Mouse (Mus musculus): Measurements from ENCODE around the gene Ifnab. TPM values are rescaled to one million over a fixed set of nuclear protein-coding genes. Genes with fewer than 3 reads are reported as not detected.
A peak's percentile ranks its signal among the peaks of the same experiment; 100 is the strongest.

The Ifnab gene
- total RNA-seq, 1 experiment from 2014 or later, result not detected

DNA sequence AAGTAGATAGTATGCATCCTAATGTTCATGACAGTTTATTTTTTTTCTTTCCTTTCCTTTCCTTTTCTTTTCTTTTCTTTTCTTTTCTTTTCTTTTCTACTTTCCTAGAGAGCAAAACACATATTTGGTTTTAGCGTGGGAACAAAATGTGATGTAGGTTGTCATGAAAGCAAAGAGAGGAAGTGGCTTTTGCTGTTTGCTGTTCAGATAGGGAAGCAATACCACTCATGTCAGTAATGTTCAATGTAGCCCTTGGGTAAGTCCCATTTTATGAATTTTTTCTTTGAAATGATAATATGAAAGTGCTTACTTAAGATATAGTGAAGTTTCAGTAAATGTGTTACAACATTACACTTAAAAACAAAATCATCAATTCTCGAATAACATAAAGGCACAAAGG, 2.2 kb upstream of the Ifnab start:
- ATAC-seq (replicated peaks in 1 of 2; ENCODE audit: insufficient read depth in 1 of 2, low FRiP score in 2 of 2, low TSS enrichment in 1 of 2, low read depth in 1 of 2, poor library complexity in 2 of 2, severe bottlenecking in 2 of 2), result peak; percentile 58 to 65; a peak in 3 of 4 replicates

DNA sequence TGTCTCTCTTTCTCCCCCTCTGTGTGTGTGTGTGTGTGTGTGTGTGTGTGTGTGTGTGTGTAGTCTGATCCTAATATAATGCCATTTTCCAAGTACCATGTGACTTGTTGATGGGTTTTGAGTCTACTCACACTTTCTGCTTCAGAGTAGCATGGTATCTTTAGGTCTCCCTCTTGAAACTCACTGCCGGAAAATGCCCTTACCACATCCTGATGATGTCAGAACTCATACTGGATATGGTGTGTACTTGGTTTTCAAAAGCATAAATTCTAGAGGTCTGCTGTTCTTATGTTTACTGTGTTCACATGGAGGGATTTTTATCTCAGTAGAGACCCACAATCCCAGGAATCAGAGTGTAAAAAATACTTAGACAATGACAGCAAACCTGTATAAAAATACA, 1.4 kb upstream of the Ifnab start:
- peak; percentile 43 to 55; a peak in 3 of 4 replicates for ATAC-seq (replicated peaks in 1 of 2; ENCODE audit: insufficient read depth in 1 of 2, low FRiP score in 2 of 2, low TSS enrichment in 1 of 2, low read depth in 1 of 2, poor library complexity in 2 of 2, severe bottlenecking in 2 of 2)

DNA sequence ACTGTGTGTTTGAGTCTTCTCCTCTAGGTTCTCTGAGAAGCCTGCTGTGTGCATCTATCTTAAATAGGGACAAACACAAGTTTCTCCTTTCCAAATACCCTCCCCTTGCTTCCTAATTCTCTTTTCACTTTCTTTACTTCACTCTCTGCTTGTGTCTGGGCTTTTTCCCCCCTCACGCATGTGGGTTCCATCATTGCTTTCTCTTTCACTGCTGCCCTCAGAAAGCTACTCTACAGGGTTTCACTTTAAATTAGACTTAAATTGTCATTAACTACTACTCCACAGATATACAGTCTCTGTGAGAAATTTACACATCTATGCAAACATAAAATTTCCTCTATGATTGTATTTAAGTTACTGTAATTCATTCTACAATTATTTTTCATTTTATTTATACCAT, 7.3 kb downstream of the Ifnab start, which contains the start of gene Ifna2:
TSS of gene Ifna2 (minus strand) at position 101 of the 400 bp plus-strand sequence.
- ATAC-seq (replicated peaks in 1 of 2; ENCODE audit: insufficient read depth in 1 of 2, low FRiP score in 2 of 2, low TSS enrichment in 1 of 2, low read depth in 1 of 2, poor library complexity in 2 of 2, severe bottlenecking in 2 of 2), result no peak; a peak in 1 of 4 replicates

DNA sequence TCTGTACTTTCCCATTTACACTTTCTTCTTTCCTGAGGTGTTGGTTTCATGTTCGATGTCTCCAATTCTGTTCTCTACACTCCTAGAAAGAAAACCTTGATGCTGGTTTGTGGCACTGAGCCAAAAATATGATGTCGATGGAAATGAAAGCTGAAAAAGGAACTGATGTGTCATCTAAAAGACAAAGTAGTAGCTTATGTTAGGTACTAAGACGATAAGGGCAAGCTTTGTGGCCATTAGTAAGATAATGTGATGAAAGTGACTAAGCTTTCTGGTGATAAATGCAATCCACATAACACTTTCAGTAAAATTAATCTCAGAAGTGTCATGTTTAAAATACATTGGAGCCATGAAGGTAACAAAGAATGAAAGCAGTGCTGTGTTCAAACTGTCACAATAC, 9.8 kb downstream of the Ifnab start:
- ATAC-seq (replicated peaks in 1 of 2; ENCODE audit: insufficient read depth in 1 of 2, low FRiP score in 2 of 2, low TSS enrichment in 1 of 2, low read depth in 1 of 2, poor library complexity in 2 of 2, severe bottlenecking in 2 of 2), result no peak

DNA sequence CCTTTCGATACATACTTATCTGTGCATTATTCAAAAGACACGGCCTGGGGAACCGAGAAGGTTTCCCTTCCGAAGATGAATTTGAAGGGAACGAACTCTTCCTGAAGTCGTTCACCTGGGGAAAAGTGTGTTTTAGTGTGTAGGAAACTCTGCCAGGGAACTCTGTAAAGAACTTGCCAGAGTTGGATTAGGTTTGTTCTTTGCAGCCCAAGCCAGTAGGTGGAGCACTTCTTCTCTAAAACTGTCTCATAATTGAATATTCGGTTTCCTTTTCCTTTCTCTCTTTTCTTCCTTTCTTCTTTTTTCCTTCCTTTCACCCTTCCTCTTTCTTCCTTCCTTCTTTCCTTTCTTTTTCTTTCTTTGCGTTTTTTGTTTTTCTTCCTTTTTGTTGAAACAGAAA, 10.8 kb downstream of the Ifnab start:
- peak in 1 of 2 experiments; percentile 45; a peak in 1 of 4 replicates for ATAC-seq (replicated peaks in 1 of 2; ENCODE audit: insufficient read depth in 1 of 2, low FRiP score in 2 of 2, low TSS enrichment in 1 of 2, low read depth in 1 of 2, poor library complexity in 2 of 2, severe bottlenecking in 2 of 2)

DNA sequence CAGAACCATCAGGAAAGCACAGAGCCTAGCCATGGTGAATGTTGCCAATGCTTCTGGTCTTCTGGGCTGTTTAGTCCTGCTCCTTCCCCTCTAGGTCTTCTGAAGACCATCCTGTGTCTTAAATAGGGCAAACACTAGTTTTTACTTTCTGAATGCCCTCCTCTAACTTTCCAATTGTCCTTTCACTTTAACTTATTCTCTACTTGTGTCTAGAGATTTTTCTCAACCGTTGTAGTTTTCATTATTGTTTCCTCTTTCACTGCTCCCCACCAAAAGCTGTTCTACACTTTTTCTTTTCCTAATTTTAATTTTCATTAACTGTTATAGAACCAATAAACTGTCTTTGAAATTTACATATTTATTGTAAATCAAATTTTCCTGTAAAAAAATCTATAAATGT, 14.3 kb downstream of the Ifnab start, which contains the start of gene Ifna16:
TSS of gene Ifna16 (minus strand) at position 101 of the 400 bp plus-strand sequence.
- no peak for ATAC-seq (replicated peaks in 1 of 2; ENCODE audit: insufficient read depth in 1 of 2, low FRiP score in 2 of 2, low TSS enrichment in 1 of 2, low read depth in 1 of 2, poor library complexity in 2 of 2, severe bottlenecking in 2 of 2)

DNA sequence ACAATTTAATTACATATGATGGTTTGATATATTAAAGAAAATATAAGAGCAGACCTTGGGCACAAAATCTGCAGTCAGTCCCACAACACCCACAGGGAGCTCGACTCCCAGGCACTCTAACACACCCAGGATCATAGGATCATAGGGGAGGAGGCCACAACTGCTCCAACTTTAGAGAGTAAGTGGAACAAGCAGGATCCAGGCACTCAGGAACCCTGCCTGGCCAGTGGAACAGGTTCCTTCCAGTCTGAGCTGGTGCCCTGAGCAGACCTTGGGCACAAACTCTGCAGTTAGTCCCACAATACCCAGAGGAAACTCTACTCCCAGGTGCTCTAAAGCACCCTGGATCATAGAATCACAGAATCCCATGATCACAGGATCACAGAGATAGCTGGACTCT, 35.7 kb downstream of the Ifnab start:
- no peak for ATAC-seq (replicated peaks in 1 of 2; ENCODE audit: insufficient read depth in 1 of 2, low FRiP score in 2 of 2, low TSS enrichment in 1 of 2, low read depth in 1 of 2, poor library complexity in 2 of 2, severe bottlenecking in 2 of 2)

DNA sequence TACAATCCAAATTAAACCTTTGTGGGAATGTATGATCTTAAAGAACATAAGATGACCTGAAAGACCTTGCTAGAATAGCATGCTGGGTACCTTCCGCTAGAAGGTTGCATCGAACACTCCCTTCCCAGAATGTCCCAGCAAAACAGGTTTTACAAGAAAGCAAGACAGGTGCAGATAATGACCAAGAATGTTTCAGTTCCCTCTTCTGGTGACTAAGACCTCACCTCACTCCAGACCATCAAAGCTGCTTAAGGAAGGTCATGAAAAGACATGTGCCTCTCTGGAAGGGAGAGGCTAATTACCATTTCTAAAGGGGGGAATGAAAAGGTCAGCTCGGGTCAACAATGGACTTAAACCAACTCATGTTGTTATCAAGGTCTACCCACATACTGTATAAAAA, 37.5 kb downstream of the Ifnab start:
- no peak for ATAC-seq (replicated peaks in 1 of 2; ENCODE audit: insufficient read depth in 1 of 2, low FRiP score in 2 of 2, low TSS enrichment in 1 of 2, low read depth in 1 of 2, poor library complexity in 2 of 2, severe bottlenecking in 2 of 2)

DNA sequence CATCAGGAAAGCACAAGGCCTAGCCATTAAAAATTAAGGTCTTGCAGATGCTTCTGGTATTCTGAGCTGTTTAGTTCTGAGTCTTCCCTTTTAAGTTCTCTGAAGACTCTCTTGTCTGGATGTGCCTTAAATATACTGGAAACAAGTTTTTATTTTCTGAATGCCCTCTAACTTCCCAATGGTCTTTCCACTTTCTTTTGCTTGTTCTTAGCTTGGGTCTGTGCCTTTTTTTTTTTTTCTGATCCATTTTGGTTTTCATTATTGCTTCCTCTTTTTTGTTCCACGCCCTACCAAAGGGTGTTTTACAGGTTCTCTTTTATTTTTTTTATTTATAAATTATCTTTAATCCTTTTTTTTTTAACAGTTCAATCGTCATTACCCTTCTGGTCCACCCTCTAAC, 46.8 kb downstream of the Ifnab start, which contains the start of gene Ifna13:
TSS of gene Ifna13 (minus strand) at position 101 of the 400 bp plus-strand sequence.
- no peak for ATAC-seq (replicated peaks in 1 of 2; ENCODE audit: insufficient read depth in 1 of 2, low FRiP score in 2 of 2, low TSS enrichment in 1 of 2, low read depth in 1 of 2, poor library complexity in 2 of 2, severe bottlenecking in 2 of 2)

DNA sequence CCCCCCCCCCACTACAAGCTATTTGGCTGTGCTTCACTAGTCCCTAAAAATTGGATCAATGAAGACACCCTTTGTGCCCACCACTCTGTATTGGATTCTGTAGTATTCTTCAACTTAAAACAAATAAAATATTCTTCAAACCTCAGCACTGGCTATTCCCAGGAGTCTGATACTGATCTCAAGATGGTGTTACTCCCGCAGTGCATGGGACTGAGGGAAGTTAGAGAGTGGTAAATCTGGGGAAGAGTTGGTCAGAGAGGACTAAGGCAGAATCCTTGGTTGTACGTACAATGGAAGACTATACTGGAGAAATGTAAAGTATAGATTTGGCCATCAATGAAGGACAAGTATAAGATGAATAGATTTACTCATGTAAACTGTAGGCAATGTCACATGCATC, 48.6 kb downstream of the Ifnab start:
- ATAC-seq (replicated peaks in 1 of 2; ENCODE audit: insufficient read depth in 1 of 2, low FRiP score in 2 of 2, low TSS enrichment in 1 of 2, low read depth in 1 of 2, poor library complexity in 2 of 2, severe bottlenecking in 2 of 2), result no peak

DNA sequence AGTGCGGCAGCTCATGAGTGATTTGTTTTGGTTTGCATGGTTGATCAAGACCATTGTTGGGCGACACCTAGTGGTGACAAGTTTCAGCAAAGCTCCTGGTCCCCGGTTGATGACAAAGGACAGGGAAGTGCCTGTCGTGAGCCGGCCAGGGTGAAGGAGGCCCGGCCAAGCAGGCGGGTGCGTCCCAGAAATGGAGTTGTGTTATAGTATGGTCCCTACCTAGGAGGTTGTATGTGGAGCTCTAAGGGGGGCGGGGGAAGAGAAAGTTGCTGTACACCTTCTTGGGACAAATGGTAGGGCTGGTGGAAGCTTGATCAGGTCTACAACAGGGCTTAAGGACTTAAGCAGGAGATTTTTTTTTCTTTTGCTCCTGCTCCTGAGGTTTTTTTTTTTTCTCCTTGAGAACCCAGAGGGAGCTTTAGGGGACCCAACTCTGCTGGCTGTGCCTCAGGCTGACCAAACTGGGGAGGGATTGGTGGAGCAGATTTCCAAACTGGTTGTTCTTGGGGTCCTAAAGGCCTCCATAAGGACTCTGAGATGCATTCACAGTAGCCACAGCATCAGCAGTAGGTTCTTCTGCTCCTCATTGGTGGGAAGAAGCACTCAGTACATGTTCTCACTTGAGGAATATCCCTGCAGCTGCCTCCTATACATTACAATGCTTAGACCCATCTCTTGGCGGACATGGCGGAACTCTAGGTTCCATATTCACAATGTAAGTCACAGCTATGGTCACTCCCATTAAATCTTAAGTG, 49.9 kb downstream of the Ifnab start:
- peak; percentile 96 to 98 for ATAC-seq (replicated peaks in 1 of 2; ENCODE audit: insufficient read depth in 1 of 2, low FRiP score in 2 of 2, low TSS enrichment in 1 of 2, low read depth in 1 of 2, poor library complexity in 2 of 2, severe bottlenecking in 2 of 2)

DNA sequence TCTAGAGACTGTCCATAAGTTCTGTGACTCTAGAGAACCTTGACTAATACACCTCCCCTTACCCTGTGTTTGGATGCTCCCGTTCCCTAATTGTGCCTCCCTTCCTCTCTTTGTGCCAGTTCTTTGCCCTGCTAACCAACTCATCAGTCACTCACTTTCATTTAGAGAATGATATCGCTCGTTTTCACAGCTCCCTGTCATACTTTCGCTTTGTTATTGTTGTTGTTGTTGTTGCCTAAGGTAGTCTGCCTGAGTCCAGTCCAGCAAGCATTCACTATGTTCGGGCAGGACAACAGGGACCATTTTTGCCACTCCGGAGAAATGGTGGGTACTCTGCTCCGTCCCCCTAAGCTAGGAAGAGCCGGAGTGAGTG, 50.5 kb downstream of the Ifnab start:
- 0 out of 4 replicates have a peak, but pooled peaks of 1 of the 2 experiments have one; percentile 7 for ATAC-seq (replicated peaks in 1 of 2; ENCODE audit: insufficient read depth in 1 of 2, low FRiP score in 2 of 2, low TSS enrichment in 1 of 2, low read depth in 1 of 2, poor library complexity in 2 of 2, severe bottlenecking in 2 of 2)

Other genes with a start within 250 kb of the Ifnab start
- gene Ifnb1, start 168.6 kb downstream of the Ifnab start, total RNA-seq (2017), result not detected in 2 replicates
- not detected in 2 replicates for gene Ifna15, start 133.1 kb downstream of the Ifnab start, total RNA-seq (2017)
- not detected in 2 replicates for gene Ifna14, start 119.6 kb downstream of the Ifnab start, total RNA-seq (2017)
- gene Ifna9, start 99.0 kb downstream of the Ifnab start, total RNA-seq (2017), result not detected in 2 replicates
- not detected in 2 replicates for gene Ifna12, start 88.0 kb downstream of the Ifnab start, total RNA-seq (2017)
- gene C87499, start 56.9 kb downstream of the Ifnab start, total RNA-seq (2017), result not detected in 2 replicates
- not detected in 2 replicates for gene Ifna13, start 46.9 kb downstream of the Ifnab start, total RNA-seq (2017)
- gene Ifna16, start 14.4 kb downstream of the Ifnab start, total RNA-seq (2017), result not detected in 2 replicates
- not detected in 2 replicates for gene Ifna2, start 7.4 kb downstream of the Ifnab start, total RNA-seq (2017)
- 2.2 TPM in 1 of 2 replicates, not detected in the other for gene Gm26566, start 30.4 kb upstream of the Ifnab start, total RNA-seq (2017)
- 101 and 115 TPM in 2 replicates for gene Klhl9, start 31.1 kb upstream of the Ifnab start, total RNA-seq (2017)
- gene Gm13271, start 63.5 kb upstream of the Ifnab start, total RNA-seq (2017), result not detected in 2 replicates
- not detected in 2 replicates for gene Gm13283, start 68.8 kb upstream of the Ifnab start, total RNA-seq (2017)
- gene Gm13290, start 82.5 kb upstream of the Ifnab start, total RNA-seq (2017), result not detected in 2 replicates
- not detected in 2 replicates for gene Gm13289, start 85.6 kb upstream of the Ifnab start, total RNA-seq (2017)
- gene Gm13272, start 88.5 kb upstream of the Ifnab start, total RNA-seq (2017), result not detected in 2 replicates
- 0.55 TPM in 1 of 2 replicates, not detected in the other for gene Ifnz, start 90.8 kb upstream of the Ifnab start, total RNA-seq (2017)
- not detected in 2 replicates for gene Gm13276, start 94.3 kb upstream of the Ifnab start, total RNA-seq (2017)
- gene Gm13277, start 97.3 kb upstream of the Ifnab start, total RNA-seq (2017), result not detected in 2 replicates
- not detected in 2 replicates for gene Gm13278, start 100.2 kb upstream of the Ifnab start, total RNA-seq (2017)
- not detected in 2 replicates for gene Gm13275, start 103.1 kb upstream of the Ifnab start, total RNA-seq (2017)
- not detected in 2 replicates for gene Gm13279, start 106.0 kb upstream of the Ifnab start, total RNA-seq (2017)
- 0.89 TPM in 1 of 2 replicates, not detected in the other for gene Gm13285, start 108.3 kb upstream of the Ifnab start, total RNA-seq (2017)
- gene Gm13287, start 111.9 kb upstream of the Ifnab start, total RNA-seq (2017), result not detected in 2 replicates
- gene Gm13288, start 114.2 kb upstream of the Ifnab start, total RNA-seq (2017), result not detected in 2 replicates
- not detected in 2 replicates for gene Ifna7, start 124.9 kb upstream of the Ifnab start, total RNA-seq (2017)
- not detected in 2 replicates for gene Ifna11, start 128.6 kb upstream of the Ifnab start, total RNA-seq (2017)
- gene Ifna6, start 136.1 kb upstream of the Ifnab start, total RNA-seq (2017), result not detected in 2 replicates
- not detected in 2 replicates for gene Ifna5, start 144.2 kb upstream of the Ifnab start, total RNA-seq (2017)
- gene Ifna4, start 150.5 kb upstream of the Ifnab start, total RNA-seq (2017), result not detected in 2 replicates
- gene Ifna1, start 158.7 kb upstream of the Ifnab start, total RNA-seq (2017), result not detected in 2 replicates
- gene Ifne, start 188.8 kb upstream of the Ifnab start, total RNA-seq (2017), result not detected in 2 replicates